Mouse (Mus musculus) adrenal gland, adult 2 months (tissue): ENCODE data around the gene Uck2. TPM values are rescaled to one million over a fixed set of nuclear protein-coding genes. Genes with fewer than 3 reads are reported as not detected.

ENCODE experiments used
- DNase-seq: peaks from one replicate; pipeline ENCODE4 v3.0.0; 2021
- polyA plus RNA-seq: library from polyadenylated mRNA; depleted of rRNA; stranded (reverse); fragments of >200 nt; gene quantifications from 2 replicates; pipeline ENCODE4 v1.2.3, GENCODE M21; 2012
- total RNA-seq, 2 experiments: library from RNA; stranded (reverse); gene quantifications; 2 replicates each; pipeline ENCODE4 v1.2.3; 2021

Uck2 gene
- total and polyA plus RNA-seq, 3 experiments = 30.4 to 107 (median 39.5) TPM

DNA sequence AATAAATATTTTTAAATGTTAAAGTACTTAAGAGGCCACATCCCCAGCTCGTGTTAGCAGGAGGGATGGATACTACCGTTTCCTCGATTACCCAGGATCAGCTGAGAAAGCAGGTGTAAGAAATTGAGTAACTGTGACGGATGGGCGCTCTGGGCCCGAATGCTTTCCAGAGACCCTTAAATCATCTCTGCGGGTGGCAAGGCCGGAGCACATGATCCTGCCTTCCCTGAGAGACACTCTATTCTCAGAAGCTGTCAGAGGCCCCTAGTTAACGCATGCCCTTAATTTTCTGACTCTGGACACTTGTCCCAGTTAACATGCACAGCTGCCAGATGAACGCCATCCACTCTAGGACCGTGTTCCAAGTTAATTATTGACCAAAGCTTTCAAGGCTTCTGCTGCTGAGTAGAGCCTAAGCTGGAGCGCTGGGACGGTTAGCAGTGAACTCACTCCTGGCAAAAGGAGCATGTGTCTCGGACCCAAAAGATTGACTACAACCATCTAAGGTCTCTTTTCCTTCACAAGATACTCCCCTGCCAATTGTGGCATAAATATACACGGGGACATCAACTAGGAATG is 28.3 kb downstream of the Uck2 start:
- no peak for DNase-seq

DNA sequence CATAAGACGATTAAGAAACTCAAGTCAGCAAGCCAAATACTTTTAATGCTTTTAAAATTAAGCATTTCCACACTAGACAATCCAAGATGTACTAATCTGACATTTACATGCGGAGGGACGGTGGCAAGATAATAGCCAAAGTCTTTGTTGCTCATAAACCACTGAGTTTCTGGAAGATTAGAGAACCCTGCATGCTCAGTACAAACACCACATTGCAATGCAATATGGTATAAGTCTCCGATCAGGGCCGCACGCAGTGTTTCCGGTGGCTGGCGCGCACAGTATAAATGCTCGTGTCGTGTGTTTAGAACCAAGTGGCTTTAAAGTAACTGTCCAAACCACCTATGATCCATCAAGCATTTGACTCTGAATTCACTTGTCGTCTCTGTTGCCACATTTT is 31.5 kb downstream of the Uck2 start:
- DNase-seq = no peak

DNA sequence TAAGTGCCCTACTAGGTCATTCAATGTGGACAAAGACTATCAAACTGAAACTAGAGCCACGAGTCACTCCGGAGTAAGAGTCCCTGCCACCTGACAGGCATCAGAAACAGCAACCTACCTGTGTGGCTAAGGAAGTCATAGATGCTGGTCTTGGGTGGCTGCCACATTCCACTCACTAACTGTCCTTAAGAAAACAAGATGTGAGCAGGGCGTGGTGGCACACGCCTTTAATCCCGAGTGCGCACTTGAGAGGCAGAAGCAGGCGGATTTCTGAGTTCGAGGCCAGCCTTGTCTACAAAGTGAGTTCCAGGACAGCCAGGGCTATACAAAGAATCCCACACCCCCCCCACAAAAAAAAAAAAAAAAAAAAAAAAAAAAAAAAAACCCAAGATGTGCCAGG is 35.2 kb downstream of the Uck2 start:
- DNase-seq = no peak

DNA sequence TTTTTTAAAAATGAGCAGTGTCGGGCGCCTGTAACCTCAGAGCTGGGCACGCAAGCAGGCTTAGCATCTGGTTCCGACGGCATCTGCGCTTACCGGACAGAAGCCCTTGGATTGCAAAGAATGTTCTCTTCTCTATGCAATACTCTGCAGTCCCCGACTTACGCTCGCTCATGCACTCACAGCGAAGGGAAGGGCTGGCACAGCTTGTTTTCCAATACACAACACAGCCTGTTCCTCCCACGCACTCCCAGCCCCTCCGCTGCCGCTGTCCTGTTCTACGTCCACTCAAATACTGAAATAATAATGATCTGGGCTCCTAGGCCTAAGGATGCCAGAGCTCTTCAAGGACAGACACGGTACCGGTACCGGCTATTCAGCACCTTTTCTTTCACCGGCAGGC is 35.9 kb downstream of the Uck2 start:
- DNase-seq = no peak

DNA sequence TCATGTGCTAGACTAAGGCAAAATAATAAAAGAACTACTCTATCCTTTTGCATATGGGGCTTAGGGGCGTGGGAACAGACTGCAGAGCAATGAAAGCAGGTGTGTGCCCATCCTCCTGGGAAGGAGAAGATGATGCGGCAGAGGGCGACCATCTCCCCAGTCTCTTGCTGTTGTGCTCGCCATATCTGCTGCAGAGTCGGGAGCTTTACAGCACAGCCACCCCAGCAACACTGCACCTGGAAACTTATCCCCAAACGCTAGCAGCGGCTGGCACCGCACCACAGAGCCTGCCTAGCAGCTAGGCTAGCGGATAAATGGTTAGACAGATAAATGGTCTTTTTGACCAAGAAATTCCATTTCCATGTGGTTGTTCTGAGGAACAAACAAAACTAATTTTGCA is 37.2 kb downstream of the Uck2 start:
- no peak for DNase-seq

DNA sequence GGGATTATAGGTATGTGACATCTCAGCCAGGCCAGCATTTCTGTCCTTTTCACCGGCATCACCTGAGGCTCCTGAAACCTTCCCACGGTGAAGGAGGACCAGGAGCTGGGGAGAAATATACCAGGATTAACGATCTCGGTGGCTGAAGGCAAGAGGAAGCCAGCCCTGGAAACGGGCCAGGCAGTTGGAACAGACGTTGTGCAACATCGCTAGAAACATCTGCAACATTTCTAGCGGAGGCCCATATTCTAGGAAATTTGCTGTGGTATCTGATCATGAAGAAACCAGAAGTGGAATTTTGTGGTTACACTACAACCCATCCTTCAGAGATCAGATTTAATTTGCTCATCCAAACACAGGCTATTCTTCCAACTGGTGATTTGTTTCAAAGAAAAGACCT is 38.1 kb downstream of the Uck2 start:
- DNase-seq = peak; percentile 81

DNA sequence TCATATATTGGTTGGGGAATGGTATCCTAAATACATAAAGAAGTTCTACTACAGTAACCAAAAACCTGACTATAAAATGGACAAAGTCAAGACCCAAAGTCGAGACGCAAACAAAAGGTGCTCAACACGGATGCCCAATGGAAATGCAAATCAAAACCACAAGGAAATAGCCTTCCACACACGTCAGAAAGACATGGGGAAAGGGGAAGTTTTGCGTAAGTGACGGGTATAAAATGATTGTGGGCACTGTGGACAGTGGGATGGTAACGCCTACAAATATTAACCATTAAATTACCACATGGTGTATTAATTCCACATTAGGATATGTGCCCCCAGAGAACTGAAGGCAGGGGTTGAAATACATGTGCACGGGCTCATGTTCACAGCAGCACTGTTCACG is 38.8 kb downstream of the Uck2 start:
- no peak for DNase-seq

DNA sequence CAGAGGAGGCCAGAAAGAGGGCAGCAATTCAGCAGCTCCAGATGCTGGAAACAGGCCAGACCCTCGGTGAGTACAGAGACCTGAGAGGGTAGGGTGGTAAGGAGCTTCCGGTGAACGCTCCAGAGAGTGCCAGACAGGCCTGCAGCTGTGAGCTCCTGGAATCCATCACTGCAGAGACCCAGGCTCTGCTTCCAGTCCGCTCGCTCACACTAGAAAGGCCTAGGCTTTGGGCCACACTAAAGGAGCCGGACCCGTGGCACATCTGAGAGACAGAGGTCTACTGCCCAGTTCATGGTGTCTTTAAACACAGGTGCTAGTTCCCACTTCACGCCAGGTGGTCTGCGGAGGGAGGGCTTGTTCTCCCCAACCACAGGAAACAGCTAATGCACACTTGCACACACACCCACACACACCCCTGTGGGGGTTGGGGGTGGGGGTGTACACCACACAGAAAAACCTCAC is 39.9 kb downstream of the Uck2 start:
- no peak for DNase-seq

DNA sequence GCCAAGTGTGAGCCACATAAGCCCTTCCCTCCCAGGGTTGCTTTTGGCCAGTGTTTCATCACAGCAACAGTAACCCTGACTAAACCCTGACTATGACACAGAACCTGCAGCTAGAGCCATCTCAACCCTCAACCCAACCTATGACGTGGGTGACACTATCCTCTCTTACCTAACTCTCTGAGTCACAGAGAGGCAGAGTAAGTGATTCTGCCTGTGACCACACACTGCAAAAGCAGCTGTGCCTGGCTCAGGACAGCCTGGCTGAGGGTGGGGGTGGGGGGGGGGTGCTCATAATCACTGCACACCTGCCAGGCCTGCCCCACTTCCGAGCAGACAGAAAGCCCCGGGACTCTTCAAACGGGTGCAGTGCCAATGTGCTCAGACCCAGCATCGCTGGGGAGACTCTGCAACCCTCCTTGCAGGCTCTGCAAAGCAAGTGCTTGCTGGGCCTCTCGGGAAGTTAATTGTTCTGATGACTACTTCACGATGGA is 42.9 kb downstream of the Uck2 start:
- peak; percentile 84 for DNase-seq

DNA sequence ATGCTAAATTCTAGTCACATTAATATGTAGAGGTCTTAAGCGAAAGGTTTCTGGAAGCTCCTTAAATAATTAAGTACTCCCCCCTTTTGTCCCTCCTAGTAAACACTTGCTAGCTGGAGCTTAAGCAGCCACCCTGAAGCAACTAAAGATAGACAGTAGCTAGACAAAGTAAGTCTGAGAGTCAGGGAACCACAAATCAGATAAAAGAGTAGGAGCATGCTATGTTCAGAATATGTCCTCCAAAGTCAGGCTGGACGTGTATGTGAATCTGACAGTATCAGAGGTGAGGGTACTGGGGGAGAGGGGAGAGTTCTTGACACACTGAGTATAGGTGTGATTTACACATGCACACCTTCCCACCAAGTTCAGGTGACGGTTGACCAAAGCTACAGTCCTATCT is 43.6 kb downstream of the Uck2 start:
- no peak for DNase-seq

DNA sequence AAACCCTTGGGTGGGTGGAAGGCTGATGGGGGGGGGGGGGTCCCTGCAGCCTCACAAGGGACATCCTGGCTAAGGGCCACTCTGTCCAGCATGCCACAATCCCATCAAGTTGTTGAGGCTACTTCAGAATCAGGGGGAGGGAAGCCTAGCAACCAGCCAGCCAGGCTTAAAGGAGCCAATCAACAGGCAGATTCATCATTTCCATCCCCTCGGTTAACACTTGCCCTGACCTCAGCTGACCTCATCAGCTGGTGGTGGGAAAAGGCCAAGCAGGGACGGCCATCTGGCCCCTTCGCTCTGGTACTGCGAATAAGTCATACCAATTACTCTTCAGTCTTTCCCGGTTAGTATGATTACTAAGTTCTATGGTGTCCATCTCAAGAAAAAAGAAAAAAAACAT is 44.8 kb downstream of the Uck2 start:
- no peak for DNase-seq

DNA sequence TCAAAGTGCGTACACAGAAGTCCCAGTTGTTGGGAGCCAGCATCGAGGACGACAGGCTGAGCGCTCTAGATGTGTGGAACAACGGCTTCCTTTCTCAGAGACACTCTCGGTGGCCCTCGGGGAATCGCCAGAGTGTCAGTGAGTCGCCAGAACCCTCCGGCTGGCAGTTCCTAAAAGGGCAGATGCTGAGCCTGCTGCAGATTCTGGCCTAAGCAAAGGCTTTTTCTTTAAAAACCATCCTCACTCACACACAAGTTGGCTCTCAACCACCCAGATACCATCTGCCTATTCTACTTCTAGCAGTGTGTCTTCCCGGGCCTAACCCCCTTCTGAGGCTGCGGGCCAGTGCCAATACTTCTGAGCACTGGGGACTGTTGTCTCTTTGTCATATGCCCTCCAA is 45.2 kb downstream of the Uck2 start:
- no peak for DNase-seq

DNA sequence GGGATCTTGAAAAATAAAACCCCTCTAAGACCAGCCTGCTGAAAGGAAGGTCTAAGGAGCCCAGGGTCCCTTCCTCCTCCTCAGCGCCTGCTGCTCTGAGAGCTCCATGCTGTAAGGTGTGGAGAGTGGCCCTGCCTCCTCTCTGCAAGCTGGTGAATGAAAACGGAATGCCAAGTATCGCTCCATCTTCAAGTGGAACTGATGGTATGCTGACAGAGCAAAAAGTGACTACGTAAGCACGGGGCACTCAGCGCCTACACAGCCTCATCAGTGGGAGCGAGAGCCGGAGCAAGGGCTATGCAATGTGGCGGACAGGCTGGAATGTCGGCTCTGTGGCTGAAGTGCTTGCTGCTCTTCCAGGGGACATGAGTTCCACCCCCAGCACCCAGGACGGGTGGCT is 47.3 kb downstream of the Uck2 start:
- DNase-seq = no peak

DNA sequence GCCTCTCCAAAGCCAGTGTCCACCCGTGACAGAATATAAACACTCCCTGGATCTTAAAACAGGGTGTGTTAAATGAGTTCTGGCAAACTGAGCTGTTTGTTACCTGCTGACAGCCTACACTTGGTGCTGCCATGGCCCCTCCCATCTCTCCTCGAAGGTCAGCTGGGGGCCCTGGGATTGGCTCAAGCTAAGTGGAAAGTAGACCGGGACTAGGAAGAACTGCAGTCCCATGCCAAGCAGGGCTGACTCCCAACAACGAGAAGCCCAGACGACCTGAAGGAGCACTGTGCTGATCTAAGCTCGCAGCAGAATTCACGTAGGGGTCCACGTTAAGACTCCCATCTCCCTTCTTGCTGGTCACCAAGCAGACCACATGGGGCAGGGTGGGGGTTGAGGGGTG is 48.3 kb downstream of the Uck2 start:
- DNase-seq = no peak

DNA sequence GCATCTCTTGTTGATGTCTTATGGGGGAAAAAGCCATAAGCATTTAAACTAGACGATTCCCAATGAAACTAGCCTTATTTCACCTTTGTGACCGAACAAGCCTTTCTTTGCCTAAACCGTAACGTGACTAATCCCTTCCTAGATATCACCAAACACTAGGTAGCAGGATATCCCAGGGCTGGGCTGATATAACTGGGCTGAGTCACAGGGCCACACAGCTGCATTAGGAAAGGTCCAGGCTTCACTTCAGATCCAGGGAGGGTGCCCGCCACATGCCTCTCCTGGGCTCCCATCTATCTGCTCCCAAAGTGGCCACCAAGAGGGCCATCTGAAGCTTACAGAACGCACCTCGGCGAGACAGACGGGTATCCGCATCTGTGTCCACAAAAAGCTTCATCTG is 50.8 kb downstream of the Uck2 start:
- no peak for DNase-seq

DNA sequence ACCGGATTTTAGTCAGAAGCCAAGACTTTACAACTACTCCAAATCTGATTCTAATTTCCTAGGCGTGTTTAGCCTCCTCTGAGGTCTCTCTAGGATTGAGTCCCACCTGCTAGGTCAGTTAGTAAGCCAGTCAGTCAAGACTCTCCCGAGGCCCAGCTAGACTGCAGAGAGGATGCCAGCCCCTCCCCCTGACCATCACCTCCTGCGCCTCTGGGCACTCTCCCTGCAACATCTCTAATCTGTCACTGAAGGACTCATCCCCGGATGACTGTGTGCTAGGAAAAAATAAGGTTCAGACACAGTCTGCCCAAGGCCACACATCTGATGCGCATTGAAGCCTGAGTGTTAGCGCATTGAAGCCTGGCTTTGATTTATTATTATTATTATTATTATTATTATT is 52.2 kb downstream of the Uck2 start:
- peak; percentile 64 for DNase-seq

DNA sequence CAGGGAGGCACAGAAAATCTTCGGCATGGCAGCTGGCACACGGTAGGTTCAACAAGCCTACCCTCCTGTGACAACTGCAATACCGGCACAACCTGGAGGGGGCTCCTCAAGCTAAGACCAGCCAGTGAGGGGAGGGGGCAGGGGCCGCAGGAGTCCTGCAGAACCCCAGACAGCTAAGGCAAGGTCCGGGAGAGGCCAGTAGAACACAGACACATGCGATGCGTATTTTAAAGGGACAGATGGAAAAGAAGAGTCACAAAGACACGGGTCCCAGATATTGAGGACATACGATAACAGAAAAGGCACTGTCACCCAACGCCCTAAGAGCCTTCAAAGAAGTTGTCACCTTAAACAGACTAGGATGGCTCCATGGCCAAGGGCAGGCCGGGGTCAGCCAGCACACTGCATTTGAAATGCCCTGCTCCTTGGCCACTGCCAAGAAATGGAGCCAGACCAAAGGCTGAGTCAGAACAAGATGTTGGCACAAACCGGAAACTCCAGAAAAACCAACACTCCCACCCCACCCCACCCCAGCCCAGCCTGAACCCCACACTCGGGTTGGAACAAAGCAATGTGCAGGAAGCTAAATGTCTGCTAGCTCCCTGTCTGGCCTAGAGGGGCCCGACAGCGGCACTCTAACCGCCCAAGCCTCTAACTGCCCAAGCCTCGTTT is 53.4 kb downstream of the Uck2 start:
- DNase-seq = peak; percentile 81

DNA sequence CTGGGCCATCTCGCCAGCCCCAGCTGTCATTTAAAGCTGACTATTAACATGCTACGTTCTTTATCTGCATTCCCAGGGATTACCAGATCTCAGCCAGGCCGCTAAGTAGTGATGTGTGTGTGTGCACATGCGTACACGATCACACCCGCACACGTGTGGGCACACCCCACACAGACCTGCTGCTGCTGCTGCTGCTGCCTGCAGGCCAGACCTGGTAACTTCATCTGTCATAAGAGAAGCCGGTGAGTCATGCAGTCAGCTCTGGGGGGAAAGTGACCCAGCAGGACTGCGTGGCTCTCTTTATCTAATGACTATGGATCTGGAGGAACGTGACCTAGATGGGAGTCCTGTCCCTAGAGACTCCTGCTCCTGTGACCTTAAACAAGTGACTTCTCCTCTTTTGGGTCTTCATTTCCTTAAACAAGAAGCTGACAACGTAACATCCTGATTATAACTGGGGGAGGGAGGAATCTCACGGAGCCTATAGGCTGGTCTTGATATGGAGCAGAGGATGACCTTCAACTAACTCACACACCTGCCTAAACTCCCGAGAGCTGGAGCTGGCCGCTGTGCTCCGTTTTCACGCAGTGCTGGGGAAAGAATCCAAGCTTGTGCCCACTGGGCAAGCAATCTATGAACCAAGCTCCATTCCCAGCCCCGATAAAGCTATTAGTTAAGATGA is 54.0 kb downstream of the Uck2 start:
- peak; percentile 65 for DNase-seq

DNA sequence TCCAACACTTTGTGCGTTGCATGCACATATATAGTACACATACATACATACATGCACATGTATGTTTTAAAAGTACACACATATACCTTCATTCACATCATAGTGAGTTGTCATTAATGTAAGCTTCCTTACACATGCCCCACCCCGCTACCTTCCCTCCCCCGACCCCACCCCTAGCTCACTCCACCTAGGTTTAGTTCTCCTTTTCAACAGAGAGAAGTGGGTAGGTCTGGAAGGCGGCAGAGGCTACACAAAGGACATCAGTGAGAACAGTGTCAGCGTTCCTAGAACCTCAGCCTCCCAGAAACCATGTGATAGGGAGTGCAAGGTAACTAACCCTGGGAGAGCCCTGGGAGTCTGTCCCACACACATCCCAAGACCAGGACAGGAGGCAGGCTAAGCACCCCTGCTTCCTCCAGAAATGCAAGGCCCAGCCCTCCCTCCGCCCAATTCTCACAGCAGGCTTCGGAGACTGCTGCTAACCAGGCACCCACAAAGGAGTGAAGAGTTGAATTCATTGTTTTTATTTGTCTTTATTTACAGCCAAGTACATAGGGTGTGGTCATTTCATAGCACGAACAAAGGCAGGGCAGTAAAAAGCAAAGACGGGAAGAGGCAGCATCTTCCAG is 62.6 kb downstream of the Uck2 start:
- DNase-seq = no peak

DNA sequence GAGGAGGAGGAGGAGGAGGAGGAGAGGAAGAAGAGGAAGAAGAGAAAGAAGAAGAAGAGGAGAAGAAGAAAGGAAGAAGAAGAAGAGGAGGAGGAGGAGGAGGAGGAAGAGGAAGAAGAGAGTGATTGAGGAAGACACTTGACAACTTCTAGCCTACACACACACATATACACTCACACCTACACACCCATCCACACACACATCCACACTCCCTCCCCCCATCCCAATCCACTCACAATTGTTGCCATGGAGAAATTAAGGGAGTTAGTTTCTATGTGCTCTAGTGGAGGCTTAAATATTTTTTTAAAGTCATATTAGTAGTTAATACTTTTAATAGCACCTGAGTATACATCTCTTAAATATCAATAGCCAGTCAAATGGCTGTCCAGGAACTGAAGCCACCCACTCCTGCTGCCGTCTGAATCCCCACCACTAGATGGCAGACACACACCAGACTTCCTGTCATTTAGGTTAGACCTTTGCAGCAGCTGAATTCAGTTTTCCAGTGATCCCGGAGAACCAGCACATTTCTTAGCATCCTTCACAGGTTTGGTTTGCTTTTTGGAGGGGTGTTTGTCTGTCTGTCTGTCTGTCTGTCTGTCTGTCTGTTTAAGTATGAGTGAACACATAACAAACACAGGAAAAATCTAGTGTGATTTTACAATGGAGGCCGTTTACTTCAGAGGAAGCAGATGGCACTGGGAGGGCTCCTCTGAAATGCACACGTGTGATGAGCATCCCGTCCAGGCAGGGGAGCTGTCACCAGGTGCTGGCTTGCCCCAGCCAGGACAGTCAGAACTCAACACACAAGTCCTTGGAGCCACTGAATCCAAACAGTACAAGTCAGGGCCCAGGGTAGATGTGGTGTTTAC is 64.6 kb downstream of the Uck2 start:
- DNase-seq = peak; percentile 84

DNA sequence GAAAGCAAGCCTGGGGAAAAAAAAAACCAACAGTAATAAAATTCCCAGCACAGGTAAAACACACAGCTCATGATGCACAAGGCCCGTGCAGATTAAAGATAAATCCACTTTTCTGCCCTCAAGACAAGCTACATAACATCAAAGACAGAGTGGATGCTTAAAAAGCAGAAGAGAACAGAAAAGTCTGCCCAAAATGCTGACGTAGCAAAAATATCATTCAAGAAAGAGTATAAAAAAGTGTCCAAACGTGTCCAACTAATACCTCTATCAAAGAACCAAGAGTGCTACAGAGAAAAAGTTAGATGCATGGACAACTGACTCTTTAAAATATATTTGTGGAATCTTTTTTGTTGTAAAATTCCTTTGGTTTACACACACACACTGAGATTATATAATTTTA is 69.7 kb downstream of the Uck2 start:
- no peak for DNase-seq

DNA sequence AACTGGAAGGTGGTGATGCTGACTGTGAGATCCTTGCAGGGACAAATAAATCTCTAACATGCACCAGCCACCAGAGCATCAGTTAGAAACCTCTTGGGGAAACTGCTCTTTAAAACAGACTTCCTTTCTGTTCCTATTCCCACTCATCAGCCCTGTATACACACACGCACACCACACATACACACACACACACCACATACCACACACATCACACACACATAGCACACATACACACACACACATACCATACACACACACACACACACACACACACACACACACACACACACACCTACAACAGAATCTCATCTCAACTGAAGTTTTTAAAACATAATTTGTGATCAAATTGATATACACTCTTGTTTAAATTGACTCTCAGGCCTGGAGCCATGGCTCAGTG is 72.4 kb downstream of the Uck2 start:
- DNase-seq = no peak
